Mouse (Mus musculus): ENCODE measurements around the gene Cntn5. TPM values are rescaled to one million over a fixed set of nuclear protein-coding genes. Genes with fewer than 3 reads are reported as not detected.

The Cntn5 gene
- polyA plus RNA-seq, 1 experiment from 2014 or later: 0.65 TPM

DNA sequence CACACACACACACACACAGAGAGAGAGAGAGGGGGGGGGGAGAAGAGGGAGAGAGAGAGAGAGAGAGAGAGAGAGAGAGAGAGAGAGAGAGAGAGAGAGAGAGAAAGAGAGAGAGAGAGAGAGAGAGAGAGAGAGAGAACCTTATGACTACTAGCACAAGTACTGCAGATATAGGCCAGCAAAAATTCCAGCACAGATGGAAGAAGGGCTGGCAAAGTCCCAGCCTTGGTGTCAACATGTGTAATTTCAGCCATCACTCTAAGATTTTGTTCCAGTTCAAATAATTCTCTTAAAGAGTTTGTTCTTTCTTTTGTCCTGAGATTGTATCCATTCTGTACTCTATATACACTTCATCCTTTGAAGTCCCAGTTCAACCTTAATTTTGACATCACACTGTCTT, 238.8 kb downstream of the Cntn5 start:
- Histone ChIP-seq H3K4me3 (ENCODE audit: low read length) (no peak overlapping the region), H3K27me3 (ENCODE audit: control insufficient read depth, insufficient read depth, low read length) (no peaks in the 10 kb centered on the region), H3K4me2 (replicated peaks; ENCODE audit: low read depth, low read length) (no peak overlapping the region), H3K36me3 (ENCODE audit: control insufficient read depth, insufficient read depth, low read length) (no peaks in the 10 kb centered on the region), H3K9me3 (ENCODE audit: control insufficient read depth, low read length) (no peaks in the 10 kb centered on the region), H3K4me1 (ENCODE audit: control insufficient read depth, insufficient read depth, low read length) (no peaks in the 10 kb centered on the region), H3K27ac (ENCODE audit: low read depth, low read length) (no peak overlapping the region), H3K9ac (ENCODE audit: low read depth, low read length) (no peak overlapping the region)
- ATAC-seq (ENCODE audit: low FRiP score, low TSS enrichment): no peak

GRCm38 (mm10) chr9:10663101-10663500, 241.5 kb downstream of the Cntn5 start:
- no peak overlapping the region for H3K4me2 ChIP-seq (replicated peaks; ENCODE audit: low read depth, low read length)
- no peaks in the 10 kb centered on the region for H3K27me3 ChIP-seq (ENCODE audit: control insufficient read depth, insufficient read depth, low read length)
- WGBS: 84% methylated on average over 2 of the region's 2 CpGs
- no peak overlapping the region for H3K4me3 ChIP-seq (ENCODE audit: low read length)
- H3K36me3 ChIP-seq (ENCODE audit: control insufficient read depth, insufficient read depth, low read length): no peaks in the 10 kb centered on the region
- ATAC-seq (ENCODE audit: low FRiP score, low TSS enrichment): no peak
- H3K4me1 ChIP-seq (ENCODE audit: control insufficient read depth, insufficient read depth, low read length): no peaks in the 10 kb centered on the region
- H3K9me3 ChIP-seq (ENCODE audit: control insufficient read depth, low read length): no peaks in the 10 kb centered on the region
- no peak overlapping the region for H3K27ac ChIP-seq (ENCODE audit: low read depth, low read length)
- H3K9ac ChIP-seq (ENCODE audit: low read depth, low read length): no peak overlapping the region

GRCm38 (mm10) chr9:10659478-10659877, 245.1 kb downstream of the Cntn5 start:
- no peaks in the 10 kb centered on the region for H3K36me3 ChIP-seq (ENCODE audit: control insufficient read depth, insufficient read depth, low read length)
- H3K4me2 ChIP-seq (replicated peaks; ENCODE audit: low read depth, low read length): no peak overlapping the region
- 62% methylated on average over 1 of the region's 1 CpGs for WGBS
- no peak for ATAC-seq (ENCODE audit: low FRiP score, low TSS enrichment)
- H3K9me3 ChIP-seq (ENCODE audit: control insufficient read depth, low read length): no peaks in the 10 kb centered on the region
- H3K4me1 ChIP-seq (ENCODE audit: control insufficient read depth, insufficient read depth, low read length): no peaks in the 10 kb centered on the region
- no peak overlapping the region for H3K9ac ChIP-seq (ENCODE audit: low read depth, low read length)
- H3K27me3 ChIP-seq (ENCODE audit: control insufficient read depth, insufficient read depth, low read length): no peaks in the 10 kb centered on the region
- no peak overlapping the region for H3K4me3 ChIP-seq (ENCODE audit: low read length)
- no peak overlapping the region for H3K27ac ChIP-seq (ENCODE audit: low read depth, low read length)

GRCm38 (mm10) chr9:10658086-10658485, 246.5 kb downstream of the Cntn5 start:
- no peaks in the 10 kb centered on the region for H3K9me3 ChIP-seq (ENCODE audit: control insufficient read depth, low read length)
- no peak overlapping the region for H3K4me2 ChIP-seq (replicated peaks; ENCODE audit: low read depth, low read length)
- no peaks in the 10 kb centered on the region for H3K4me1 ChIP-seq (ENCODE audit: control insufficient read depth, insufficient read depth, low read length)
- WGBS: 90% methylated on average over 1 of the region's 1 CpGs
- no peak overlapping the region for H3K4me3 ChIP-seq (ENCODE audit: low read length)
- ATAC-seq (ENCODE audit: low FRiP score, low TSS enrichment): no peak
- H3K36me3 ChIP-seq (ENCODE audit: control insufficient read depth, insufficient read depth, low read length): no peaks in the 10 kb centered on the region
- no peaks in the 10 kb centered on the region for H3K27me3 ChIP-seq (ENCODE audit: control insufficient read depth, insufficient read depth, low read length)
- H3K9ac ChIP-seq (ENCODE audit: low read depth, low read length): no peak overlapping the region
- H3K27ac ChIP-seq (ENCODE audit: low read depth, low read length): no peak overlapping the region

GRCm38 (mm10) chr9:10657144-10657748, 247.3 kb downstream of the Cntn5 start:
- no peak overlapping the region for H3K4me2 ChIP-seq (replicated peaks; ENCODE audit: low read depth, low read length)
- no peaks in the 10 kb centered on the region for H3K27me3 ChIP-seq (ENCODE audit: control insufficient read depth, insufficient read depth, low read length)
- no peak overlapping the region for H3K9ac ChIP-seq (ENCODE audit: low read depth, low read length)
- no peak overlapping the region for H3K4me3 ChIP-seq (ENCODE audit: low read length)
- H3K27ac ChIP-seq (ENCODE audit: low read depth, low read length): no peak overlapping the region
- H3K4me1 ChIP-seq (ENCODE audit: control insufficient read depth, insufficient read depth, low read length): no peaks in the 10 kb centered on the region
- no peaks in the 10 kb centered on the region for H3K9me3 ChIP-seq (ENCODE audit: control insufficient read depth, low read length)
- WGBS: 44% methylated on average over 4 of the region's 4 CpGs
- ATAC-seq (ENCODE audit: low FRiP score, low TSS enrichment): no peak
- no peaks in the 10 kb centered on the region for H3K36me3 ChIP-seq (ENCODE audit: control insufficient read depth, insufficient read depth, low read length)

GRCm38 (mm10) chr9:10650632-10651031, 253.9 kb downstream of the Cntn5 start:
- no peaks in the 10 kb centered on the region for H3K4me1 ChIP-seq (ENCODE audit: control insufficient read depth, insufficient read depth, low read length)
- ATAC-seq (ENCODE audit: low FRiP score, low TSS enrichment): no peak
- H3K27ac ChIP-seq (ENCODE audit: low read depth, low read length): no peak overlapping the region
- H3K27me3 ChIP-seq (ENCODE audit: control insufficient read depth, insufficient read depth, low read length): no peaks in the 10 kb centered on the region
- 88% methylated on average over 1 of the region's 1 CpGs for WGBS
- no peak overlapping the region for H3K9ac ChIP-seq (ENCODE audit: low read depth, low read length)
- H3K4me2 ChIP-seq (replicated peaks; ENCODE audit: low read depth, low read length): no peak overlapping the region
- no peaks in the 10 kb centered on the region for H3K9me3 ChIP-seq (ENCODE audit: control insufficient read depth, low read length)
- no peak overlapping the region for H3K4me3 ChIP-seq (ENCODE audit: low read length)
- H3K36me3 ChIP-seq (ENCODE audit: control insufficient read depth, insufficient read depth, low read length): no peaks in the 10 kb centered on the region

DNA sequence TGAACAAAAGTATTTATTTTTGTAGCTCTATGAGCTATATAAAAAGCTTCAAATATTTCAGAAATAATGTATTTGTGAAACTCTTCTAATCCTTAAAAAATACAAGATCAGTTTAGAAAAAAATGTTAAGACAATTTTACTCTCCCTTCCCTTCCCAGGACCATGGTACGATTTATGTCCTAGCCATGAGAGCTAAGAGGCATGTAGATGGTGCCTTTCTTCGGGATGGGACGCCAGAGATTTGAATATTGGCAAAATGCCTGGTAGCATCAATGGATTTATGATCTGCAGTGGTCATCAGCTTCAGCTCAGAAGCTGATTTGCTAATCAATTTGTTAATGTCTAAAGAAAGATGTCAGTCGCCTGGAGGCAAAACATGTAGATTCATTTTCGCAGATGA, 258.6 kb downstream of the Cntn5 start:
- no peak for ATAC-seq (ENCODE audit: low FRiP score, low TSS enrichment)
- Histone ChIP-seq H3K4me1 (ENCODE audit: control insufficient read depth, insufficient read depth, low read length) (no peaks in the 10 kb centered on the region), H3K9me3 (ENCODE audit: control insufficient read depth, low read length) (no peaks in the 10 kb centered on the region), H3K9ac (ENCODE audit: low read depth, low read length) (no peak overlapping the region), H3K27ac (ENCODE audit: low read depth, low read length) (no peak overlapping the region), H3K4me2 (replicated peaks; ENCODE audit: low read depth, low read length) (no peak overlapping the region), H3K36me3 (ENCODE audit: control insufficient read depth, insufficient read depth, low read length) (no peaks in the 10 kb centered on the region), H3K27me3 (ENCODE audit: control insufficient read depth, insufficient read depth, low read length) (no peaks in the 10 kb centered on the region), H3K4me3 (ENCODE audit: low read length) (no peak overlapping the region)
- WGBS: 77% methylated on average over 5 of the region's 5 CpGs

- Histone ChIP-seq H3K9ac (ENCODE audit: low read depth, low read length) (no peak overlapping the region), H3K4me1 (ENCODE audit: control insufficient read depth, insufficient read depth, low read length) (no peaks in the 10 kb centered on the region), H3K4me2 (replicated peaks; ENCODE audit: low read depth, low read length) (no peak overlapping the region), H3K4me3 (ENCODE audit: low read length) (no peak overlapping the region), H3K27ac (ENCODE audit: low read depth, low read length) (no peak overlapping the region), H3K27me3 (ENCODE audit: control insufficient read depth, insufficient read depth, low read length) (no peaks in the 10 kb centered on the region), H3K36me3 (ENCODE audit: control insufficient read depth, insufficient read depth, low read length) (no peaks in the 10 kb centered on the region), H3K9me3 (ENCODE audit: control insufficient read depth, low read length) (no peaks in the 10 kb centered on the region)
- WGBS: 69% methylated on average over 7 of the region's 7 CpGs
- no peak for ATAC-seq (ENCODE audit: low FRiP score, low TSS enrichment)
Observed at GRCm38 (mm10) chr9:10645045-10645830, 259.3 kb downstream of the Cntn5 start.

DNA sequence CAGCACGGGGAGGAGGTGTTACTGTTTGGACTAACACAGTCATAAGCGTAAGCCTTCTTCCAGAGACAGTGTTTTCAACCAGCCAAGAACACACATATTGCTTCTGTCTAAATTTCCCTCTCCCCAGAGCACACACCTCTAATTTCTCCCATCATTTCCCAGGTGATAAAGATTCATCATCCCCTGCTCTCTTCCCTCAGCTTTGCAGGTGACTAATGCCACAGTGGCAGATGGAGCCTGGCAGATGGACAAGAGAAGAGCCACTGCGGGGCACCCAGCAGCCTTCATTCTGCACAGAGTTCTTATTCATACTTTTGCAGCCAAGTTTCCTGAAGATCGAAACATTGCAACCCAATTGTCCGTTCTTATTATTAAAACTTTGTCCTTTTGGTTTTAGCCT, 286.5 kb downstream of the Cntn5 start:
- Histone ChIP-seq H3K9ac (ENCODE audit: low read depth, low read length) (no peak overlapping the region), H3K4me2 (replicated peaks; ENCODE audit: low read depth, low read length) (no peak overlapping the region), H3K9me3 (ENCODE audit: control insufficient read depth, low read length) (no peaks in the 10 kb centered on the region), H3K36me3 (ENCODE audit: control insufficient read depth, insufficient read depth, low read length) (no peaks in the 10 kb centered on the region), H3K4me3 (ENCODE audit: low read length) (no peak overlapping the region), H3K27me3 (ENCODE audit: control insufficient read depth, insufficient read depth, low read length) (no peaks in the 10 kb centered on the region), H3K4me1 (ENCODE audit: control insufficient read depth, insufficient read depth, low read length) (no peaks in the 10 kb centered on the region), H3K27ac (ENCODE audit: low read depth, low read length) (no peak overlapping the region)
- no peak for ATAC-seq (ENCODE audit: low FRiP score, low TSS enrichment)
- 84% methylated on average over 5 of the region's 5 CpGs for WGBS

All from kidney, embryonic 14.5 days (tissue).